Mouse (Mus musculus): ENCODE data around the gene Tchhl1. TPM values are rescaled to one million over a fixed set of nuclear protein-coding genes. Genes with fewer than 3 reads are reported as not detected.

The Tchhl1 gene
- polyA plus RNA-seq, 2 experiments, result not detected

- no peak overlapping the region for H3K9ac ChIP-seq (replicated peaks)
- WGBS (ENCODE audit: insufficient replicate concordance), result 65% methylated on average over 7 of the region's 7 CpGs
- ATAC-seq (ENCODE audit: insufficient read depth) (no peak), DNase-seq (ENCODE audit: low read depth in 3 of 3, low spot score in 3 of 3) (no peak)
- no peaks in the 10 kb centered on the region for H3K27me3 ChIP-seq (ENCODE audit: control insufficient read depth, insufficient read depth, low read length)
- no peaks in the 10 kb centered on the region for H3K36me3 ChIP-seq (replicated peaks; ENCODE audit: control insufficient read depth, insufficient read depth, low read depth)
- no peak overlapping the region for H3K4me3 ChIP-seq (ENCODE audit: insufficient read depth in 1 of 2, low read depth in 2 of 2, low read length in 2 of 2)
- TF ChIP-seq EP300 (IDR thresholded peaks at IDR 0.05; ENCODE audit: low read depth), result no peak
- no peak overlapping the region for H3K27ac ChIP-seq
- no peak overlapping the region for H3K4me2 ChIP-seq (ENCODE audit: low read depth)
- peaks cover 0 to 2% of the 10 kb centered on the region in 2 experiments; a peak in 1 of 4 replicates for H3K4me1 ChIP-seq (replicated peaks; ENCODE audit: control insufficient read depth in 2 of 2, insufficient read depth in 2 of 2, low read length in 1 of 2)
- H3K9me3 ChIP-seq (ENCODE audit: control insufficient read depth, low read length), result no peaks in the 10 kb centered on the region
These were observed 36.1 kb downstream of the Tchhl1 start for GRCm38 (mm10) chr3:93504536-93505189.

GRCm38 (mm10) chr3:93505960-93506863, 37.7 kb downstream of the Tchhl1 start:
- 0 out of 4 replicates have a peak overlapping the region, but pooled peaks of 1 of the 2 experiments have one; percentile 9 for H3K4me3 ChIP-seq (ENCODE audit: insufficient read depth in 1 of 2, low read depth in 2 of 2, low read length in 2 of 2)
- no peaks in the 10 kb centered on the region for H3K27me3 ChIP-seq (ENCODE audit: control insufficient read depth, insufficient read depth, low read length)
- TF ChIP-seq EP300 (IDR thresholded peaks at IDR 0.05; ENCODE audit: low read depth), result no peak
- no peak overlapping the region for H3K27ac ChIP-seq
- no peaks in the 10 kb centered on the region for H3K36me3 ChIP-seq (replicated peaks; ENCODE audit: control insufficient read depth, insufficient read depth, low read depth)
- H3K9ac ChIP-seq (replicated peaks), result no peak overlapping the region
- DNase-seq (ENCODE audit: low read depth in 3 of 3, low spot score in 3 of 3), result peak in 2 of 3 experiments; percentile 11 to 44
- peaks cover 0 to 2% of the 10 kb centered on the region in 2 experiments; a peak in 1 of 4 replicates for H3K4me1 ChIP-seq (replicated peaks; ENCODE audit: control insufficient read depth in 2 of 2, insufficient read depth in 2 of 2, low read length in 1 of 2)
- H3K9me3 ChIP-seq (ENCODE audit: control insufficient read depth, low read length), result no peaks in the 10 kb centered on the region
- no peak for ATAC-seq (ENCODE audit: insufficient read depth)
- H3K4me2 ChIP-seq (ENCODE audit: low read depth), result peak overlapping the region; percentile 2; the same call in 1 of the 2 replicates
- 25% methylated on average over 30 of the region's 30 CpGs for WGBS (ENCODE audit: insufficient replicate concordance)

GRCm38 (mm10) chr3:93506881-93507325, 38.3 kb downstream of the Tchhl1 start:
- DNase-seq (ENCODE audit: low read depth in 3 of 3, low spot score in 3 of 3) (no peak), ATAC-seq (ENCODE audit: insufficient read depth) (no peak)
- TF ChIP-seq EP300 (IDR thresholded peaks at IDR 0.05; ENCODE audit: low read depth), result no peak
- TF ChIP-seq CTCF (IDR thresholded peaks at IDR 0.05; ENCODE audit: low read depth), result no peak
- peaks cover 0 to 2% of the 10 kb centered on the region in 2 experiments; a peak in 1 of 4 replicates for H3K4me1 ChIP-seq (replicated peaks; ENCODE audit: control insufficient read depth in 2 of 2, insufficient read depth in 2 of 2, low read length in 1 of 2)
- H3K9me3 ChIP-seq (ENCODE audit: control insufficient read depth, low read length), result no peaks in the 10 kb centered on the region
- WGBS (ENCODE audit: insufficient replicate concordance), result 55% methylated on average over 5 of the region's 5 CpGs
- H3K36me3 ChIP-seq (replicated peaks; ENCODE audit: control insufficient read depth, insufficient read depth, low read depth), result no peaks in the 10 kb centered on the region
- no peak overlapping the region for H3K4me2 ChIP-seq (ENCODE audit: low read depth)
- no peak overlapping the region for H3K4me3 ChIP-seq (ENCODE audit: insufficient read depth in 1 of 2, low read depth in 2 of 2, low read length in 2 of 2)
- H3K27me3 ChIP-seq (ENCODE audit: control insufficient read depth, insufficient read depth, low read length), result no peaks in the 10 kb centered on the region
- no peak overlapping the region for H3K9ac ChIP-seq (replicated peaks)
- no peak overlapping the region for H3K27ac ChIP-seq

GRCm38 (mm10) chr3:93509301-93509700, 40.7 kb downstream of the Tchhl1 start:
- H3K9ac ChIP-seq (replicated peaks), result no peak overlapping the region
- no peaks in the 10 kb centered on the region for H3K36me3 ChIP-seq (replicated peaks; ENCODE audit: control insufficient read depth, insufficient read depth, low read depth)
- H3K27me3 ChIP-seq (ENCODE audit: control insufficient read depth, insufficient read depth, low read length), result no peaks in the 10 kb centered on the region
- no peak overlapping the region for H3K4me3 ChIP-seq (ENCODE audit: insufficient read depth in 1 of 2, low read depth in 2 of 2, low read length in 2 of 2)
- no peak overlapping the region for H3K27ac ChIP-seq
- DNase-seq (ENCODE audit: low read depth in 3 of 3, low spot score in 3 of 3) (no peak), ATAC-seq (ENCODE audit: insufficient read depth) (no peak)
- H3K4me2 ChIP-seq (ENCODE audit: low read depth), result no peak overlapping the region
- H3K9me3 ChIP-seq (ENCODE audit: control insufficient read depth, low read length), result no peaks in the 10 kb centered on the region
- TF ChIP-seq CTCF (IDR thresholded peaks at IDR 0.05; ENCODE audit: low read depth), result no peak
- no peak for TF ChIP-seq EP300 (IDR thresholded peaks at IDR 0.05; ENCODE audit: low read depth)
- peaks cover 0 to 2% of the 10 kb centered on the region in 2 experiments; a peak in 1 of 4 replicates for H3K4me1 ChIP-seq (replicated peaks; ENCODE audit: control insufficient read depth in 2 of 2, insufficient read depth in 2 of 2, low read length in 1 of 2)
- WGBS (ENCODE audit: insufficient replicate concordance), result 15% methylated on average over 1 of the region's 1 CpGs

GRCm38 (mm10) chr3:93511036-93511435, 42.5 kb downstream of the Tchhl1 start:
- Histone ChIP-seq H3K9me3 (ENCODE audit: control insufficient read depth, low read length) (no peaks in the 10 kb centered on the region), H3K4me2 (ENCODE audit: low read depth) (no peak overlapping the region), H3K27me3 (ENCODE audit: control insufficient read depth, insufficient read depth, low read length) (no peaks in the 10 kb centered on the region), H3K36me3 (replicated peaks; ENCODE audit: control insufficient read depth, insufficient read depth, low read depth) (no peaks in the 10 kb centered on the region), H3K27ac (no peak overlapping the region), H3K4me3 (ENCODE audit: insufficient read depth in 1 of 2, low read depth in 2 of 2, low read length in 2 of 2) (no peak overlapping the region), H3K9ac (replicated peaks) (no peak overlapping the region), H3K4me1 (replicated peaks; ENCODE audit: control insufficient read depth in 2 of 2, insufficient read depth in 2 of 2, low read length in 1 of 2) (peaks cover 0 to under 1% of the 10 kb centered on the region in 2 experiments; a peak in 1 of 4 replicates)
- DNase-seq (ENCODE audit: low read depth in 3 of 3, low spot score in 3 of 3) (no peak), ATAC-seq (ENCODE audit: insufficient read depth) (no peak)
- TF ChIP-seq EP300 (IDR thresholded peaks at IDR 0.05; ENCODE audit: low read depth), result no peak
- TF ChIP-seq CTCF (IDR thresholded peaks at IDR 0.05; ENCODE audit: low read depth), result no peak
- WGBS (ENCODE audit: insufficient replicate concordance), result 49% methylated on average over 1 of the region's 1 CpGs

Measured in liver, embryonic 14.5 days (tissue).